Mouse (Mus musculus) heart, adult 2 months (tissue): ENCODE results near the gene Daam1.

Experiments used
- CTCF ChIP-seq: fragments of 200-600 bp; IDR thresholded peaks from 2 replicates; pipeline ENCODE4 v1.8.1; 2022; ENCODE audit warnings: antibody characterized with exemption, mild to moderate bottlenecking, moderate library complexity
- EP300 ChIP-seq: fragments of 200-500 bp; IDR thresholded peaks from 2 replicates; pipeline ENCODE4 v1.6.1; 2011; ENCODE audit warnings: low read depth, low read length, control low read depth; ENCODE audit not compliant: insufficient read depth
- POLR2A ChIP-seq: fragments of 200-500 bp; IDR thresholded peaks from 2 replicates; pipeline ENCODE4 v1.6.1; 2011; ENCODE audit warnings: mild to moderate bottlenecking, low read depth, low read length, control low read depth; ENCODE audit not compliant: insufficient read depth

- no peak for TF ChIP-seq CTCF
- no peak for TF ChIP-seq EP300
- TF ChIP-seq POLR2A, result no peak
Observed at GRCm38 (mm10) chr12:71948972-71949371, 118.1 kb downstream of the Daam1 start.
